Comparison of ENCODE assay signal across 8 mouse cellular contexts in the genomic region with DNA sequence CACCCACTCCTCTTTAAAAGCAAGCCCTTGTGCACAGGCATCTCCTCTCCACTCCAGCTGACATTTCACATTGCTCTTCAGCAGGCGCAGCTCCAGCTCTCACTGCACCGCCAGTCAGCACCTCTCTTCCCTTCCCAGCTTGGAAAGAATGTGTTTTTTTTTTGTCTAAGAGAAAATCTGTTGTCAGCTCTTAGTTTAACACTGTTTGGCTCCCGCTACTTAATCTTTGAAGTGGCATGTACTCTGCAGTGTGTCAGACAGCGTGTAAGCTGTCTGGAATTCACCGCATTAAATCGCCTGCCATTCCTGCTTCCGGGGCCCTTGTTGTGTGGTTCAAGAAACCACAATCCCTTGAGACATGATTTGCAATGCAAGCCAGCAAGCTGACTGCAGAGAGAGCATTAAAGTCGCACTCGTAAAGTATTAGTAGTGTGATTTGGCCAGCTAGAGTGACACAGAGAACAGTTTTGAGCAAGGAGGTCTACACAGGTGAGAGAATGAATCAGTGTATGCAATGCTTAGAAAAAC.
DNase-seq lines count a peak whose midpoint lies in the region; ATAC-seq and TF ChIP-seq lines count a peak whose summit lies in the region.

No protein-coding gene starts in this region.

- peak; percentile 68 for DNase-seq in lung, embryonic 14.5 days
- no peak for DNase-seq in lung, postnatal 25 days (ENCODE audit: low spot score)
- peak; percentile 46 to 66 for DNase-seq in cerebellum, postnatal 14 days
- DNase-seq in forebrain, embryonic 14.5 days (ENCODE audit: low spot score), result peak; percentile 74
- peak; percentile 62 for DNase-seq in midbrain, postnatal 0 days (ENCODE audit: low spot score)
- DNase-seq in thymus, adult 18-20 months, result no peak
- no peak for DNase-seq in testis, postnatal 14 days (ENCODE audit: low spot score)
- no peak for DNase-seq in kidney, adult 2 months

- H3K9ac ChIP-seq in lung, embryonic 14.5 days, result no peak overlapping the region
- no peak overlapping the region for H3K9ac ChIP-seq in forebrain, embryonic 14.5 days (ENCODE audit: low read length)
- peak overlapping the region; percentile 25; the same call in 1 of the 2 replicates for H3K9ac ChIP-seq in midbrain, postnatal 0 days (replicated peaks; ENCODE audit: low read length, poor library complexity, severe bottlenecking)

- H3K36me3 ChIP-seq in lung, embryonic 14.5 days (ENCODE audit: insufficient read depth), result no peaks in the 10 kb centered on the region
- H3K36me3 ChIP-seq in forebrain, embryonic 14.5 days (ENCODE audit: control insufficient read depth, insufficient read depth, low read length), result no peaks in the 10 kb centered on the region
- no peaks in the 10 kb centered on the region for H3K36me3 ChIP-seq in midbrain, postnatal 0 days (ENCODE audit: insufficient read depth, low read length)
- no peaks in the 10 kb centered on the region for H3K36me3 ChIP-seq in kidney, adult 2 months (ENCODE audit: control insufficient read depth, insufficient read depth, low read length)

- H3K4me3 ChIP-seq in lung, embryonic 14.5 days (ENCODE audit: low read depth, low read length), result no peak overlapping the region
- H3K4me3 ChIP-seq in forebrain, embryonic 14.5 days (ENCODE audit: low read depth, low read length), result no peak overlapping the region
- peak overlapping the region; percentile 26; the same call in 1 of the 2 replicates for H3K4me3 ChIP-seq in midbrain, postnatal 0 days (ENCODE audit: low read depth, low read length)
- H3K4me3 ChIP-seq in kidney, adult 2 months (ENCODE audit: insufficient read depth, low read depth, low read length), result no peak overlapping the region

- no peaks in the 10 kb centered on the region for H3K4me1 ChIP-seq in lung, embryonic 14.5 days (ENCODE audit: insufficient read depth)
- H3K4me1 ChIP-seq in forebrain, embryonic 14.5 days (ENCODE audit: control insufficient read depth, insufficient read depth, low read length), result no peaks in the 10 kb centered on the region
- no peaks in the 10 kb centered on the region; the same call in 1 of the 2 replicates for H3K4me1 ChIP-seq in midbrain, postnatal 0 days (ENCODE audit: insufficient read depth, low read length)
- no peaks in the 10 kb centered on the region for H3K4me1 ChIP-seq in kidney, adult 2 months (ENCODE audit: control insufficient read depth, insufficient read depth, low read length)

- H3K9me3 ChIP-seq in lung, embryonic 14.5 days (ENCODE audit: low read depth, low read length), result no peaks in the 10 kb centered on the region
- no peaks in the 10 kb centered on the region for H3K9me3 ChIP-seq in forebrain, embryonic 14.5 days (replicated peaks; ENCODE audit: control insufficient read depth, low read length)
- H3K9me3 ChIP-seq in midbrain, postnatal 0 days (ENCODE audit: low read length), result no peaks in the 10 kb centered on the region

- H3K4me2 ChIP-seq in lung, embryonic 14.5 days, result peak overlapping the region; percentile 19; the same call in 1 of the 2 replicates
- peak overlapping the region; percentile 36 for H3K4me2 ChIP-seq in forebrain, embryonic 14.5 days (ENCODE audit: low read length)
- peak overlapping the region; percentile 37 for H3K4me2 ChIP-seq in midbrain, postnatal 0 days (ENCODE audit: low read depth, low read length, poor library complexity, severe bottlenecking)

- no peak for TF ChIP-seq POLR2A in kidney, adult 2 months (IDR thresholded peaks at IDR 0.05; ENCODE audit: low read depth, low read length)

- WGBS in lung, embryonic 14.5 days, result 13% methylated on average over 9 of the region's 9 CpGs
- WGBS in forebrain, embryonic 14.5 days, result 34% methylated on average over 9 of the region's 9 CpGs
- WGBS in midbrain, postnatal 0 days, result 7% methylated on average over 9 of the region's 9 CpGs
- WGBS in kidney, adult 2 months, result 46% methylated on average over 9 of the region's 9 CpGs

- ATAC-seq in lung, embryonic 14.5 days (ENCODE audit: insufficient read depth), result peak; percentile 88
- peak; percentile 86; the same call in 1 of the 2 replicates for ATAC-seq in forebrain, embryonic 14.5 days
- ATAC-seq in midbrain, postnatal 0 days (ENCODE audit: low FRiP score), result 0 out of 2 replicates have a peak, but pooled peaks have one; percentile 34

- 0 out of 2 replicates have a peak overlapping the region, but pooled peaks have one; percentile 42 for H3K27ac ChIP-seq in lung, embryonic 14.5 days (ENCODE audit: low read depth)
- peak overlapping the region; percentile 29; the same call in 1 of the 2 replicates for H3K27ac ChIP-seq in forebrain, embryonic 14.5 days (ENCODE audit: low read depth, low read length)
- peak overlapping the region; percentile 59 for H3K27ac ChIP-seq in midbrain, postnatal 0 days (ENCODE audit: low read depth, low read length)
- no peak overlapping the region for H3K27ac ChIP-seq in kidney, adult 2 months (ENCODE audit: insufficient read depth, low read depth, low read length)

- no peaks in the 10 kb centered on the region for H3K27me3 ChIP-seq in lung, embryonic 14.5 days (ENCODE audit: insufficient read depth, low read length)
- no peaks in the 10 kb centered on the region for H3K27me3 ChIP-seq in forebrain, embryonic 14.5 days (replicated peaks; ENCODE audit: control insufficient read depth, insufficient read depth, low read length)
- H3K27me3 ChIP-seq in midbrain, postnatal 0 days (ENCODE audit: insufficient read depth, low read length), result no peaks in the 10 kb centered on the region
- H3K27me3 ChIP-seq in kidney, adult 2 months (replicated peaks; ENCODE audit: control insufficient read depth, insufficient read depth, low read length), result no peaks in the 10 kb centered on the region

- no peak for TF ChIP-seq CTCF in lung, embryonic 14.5 days (IDR thresholded peaks at IDR 0.05; ENCODE audit: low read depth)
- no peak for TF ChIP-seq CTCF in midbrain, postnatal 0 days (IDR thresholded peaks at IDR 0.05)
- no peak for TF ChIP-seq CTCF in kidney, adult 2 months (conservative IDR thresholded peaks at IDR 0.05; ENCODE audit: insufficient read depth, insufficient read length, low read depth, low read length)

Comparison
In these comparisons a context has a peak if more than half of its experiments do, and no peak if none do; other contexts are left out.
1. DNase-seq: peak in lung, embryonic 14.5 days (single experiment), cerebellum, postnatal 14 days (2 of 2), forebrain, embryonic 14.5 days (single experiment) and midbrain, postnatal 0 days (single experiment); none in lung, postnatal 25 days (single experiment), thymus, adult 18-20 months (0 of 2), testis, postnatal 14 days (single experiment) and kidney, adult 2 months (single experiment).
2. ATAC-seq: peak in every context shown above with its lines; median percentile 88 in lung, embryonic 14.5 days; 86 in forebrain, embryonic 14.5 days; 34 in midbrain, postnatal 0 days.
3. Peak in every context shown above with its lines, with median percentiles within 50 percentile points of each other: H3K4me2 ChIP-seq.